Mouse (Mus musculus) ES-E14 (cell line): ENCODE results near the gene Ncoa7. TPM values are rescaled to one million over a fixed set of nuclear protein-coding genes. Genes with fewer than 3 reads are reported as not detected.
A peak's percentile ranks its signal among the peaks of the same experiment; 100 is the strongest.

ENCODE experiments used
- DNase-seq: peaks from one replicate; pipeline ENCODE4 v3.0.0-alpha.2; 2013; ENCODE audit warnings: low read depth, low spot score
- H3K27ac ChIP-seq: 2 replicates; pipeline ENCODE4 v1.5.1; 2012; ENCODE audit warnings: low read depth, mild to moderate bottlenecking, low read length, moderate library complexity, mixed read lengths; ENCODE audit not compliant: poor library complexity, insufficient read depth, severe bottlenecking
- H3K36me3 ChIP-seq: 2 replicates; pipeline ENCODE4 v1.6.1; 2012; ENCODE audit warnings: mild to moderate bottlenecking, low read length, moderate library complexity, mixed read lengths; ENCODE audit not compliant: control insufficient read depth, poor library complexity, insufficient read depth, severe bottlenecking
- H3K4me1 ChIP-seq, 2 experiments: fragments of 150-350 bp in 1 of 2; sonication (generic) in 1 of 2; 2 replicates each; pipeline ENCODE4 v1.6.1; 2012; ENCODE audit warnings: low read length in 2 of 2, mild to moderate bottlenecking in 1 of 2, mixed read lengths in 1 of 2; ENCODE audit not compliant: control insufficient read depth in 2 of 2, insufficient read depth in 2 of 2, poor library complexity in 1 of 2
- H3K4me3 ChIP-seq, 2 experiments: fragments of 150-350 bp in 1 of 2; sonication (generic) in 1 of 2; 2 replicates each; pipeline ENCODE4 v1.5.1; 2012; ENCODE audit warnings: low read length in 2 of 2, low read depth in 1 of 2, mild to moderate bottlenecking in 1 of 2, mixed read lengths in 1 of 2; ENCODE audit not compliant: insufficient read depth in 1 of 2, poor library complexity in 1 of 2, severe bottlenecking in 1 of 2
- H3K9ac ChIP-seq: 2 replicates; pipeline ENCODE4 v1.6.1; 2012; ENCODE audit warnings: low read depth, mild to moderate bottlenecking, low read length, mixed read lengths; ENCODE audit not compliant: poor library complexity, insufficient read depth, severe bottlenecking
- H3K9me3 ChIP-seq: fragments of 150-350 bp; sonication (generic); 2 replicates; pipeline ENCODE4 v1.6.1; 2012; ENCODE audit warnings: low read depth, mild to moderate bottlenecking, low read length; ENCODE audit not compliant: control insufficient read depth, insufficient read depth
- CHD2 ChIP-seq: IDR thresholded peaks from 2 replicates; pipeline ENCODE4 v1.6.1; 2014; ENCODE audit warnings: mild to moderate bottlenecking, low read depth, low read length, inconsistent platforms
- HCFC1 ChIP-seq: IDR thresholded peaks from 2 replicates; pipeline ENCODE4 v1.6.1; 2012; ENCODE audit warnings: low read length, inconsistent platforms, borderline replicate concordance; ENCODE audit not compliant: insufficient read depth
- MAFK ChIP-seq: IDR thresholded peaks from 2 replicates; pipeline ENCODE4 v1.6.1; 2014; ENCODE audit warnings: mild to moderate bottlenecking, low read depth, low read length, inconsistent platforms; ENCODE audit not compliant: insufficient read depth
- ZC3H11A ChIP-seq: IDR thresholded peaks from 2 replicates; pipeline ENCODE4 v1.6.1; 2012; ENCODE audit warnings: low read depth, mild to moderate bottlenecking, inconsistent platforms, low read length, borderline replicate concordance
- ZNF384 ChIP-seq: IDR thresholded peaks from 2 replicates; pipeline ENCODE4 v1.6.1; 2012; ENCODE audit warnings: low read depth, low read length, inconsistent platforms
- in situ Hi-C, 2 experiments: fragments of 600-800 bp; cut with MboI; formaldehyde crosslinking; loops; one replicate each; pipeline ENCODE4 v1.15.1; 2025; ENCODE audit warnings: low sequenced_read_pairs in 2 of 2, inconsistent platforms in 1 of 2; ENCODE audit not compliant: unreplicated experiment in 2 of 2
- total RNA-seq: library from RNA; depleted of rRNA; stranded (reverse); fragments of 300-350 nt; gene quantifications from 2 replicates; pipeline ENCODE4 v1.2.3, GENCODE M21; 2012

Ncoa7 gene
- total RNA-seq, 1 experiment = 8.7 TPM

DNA sequence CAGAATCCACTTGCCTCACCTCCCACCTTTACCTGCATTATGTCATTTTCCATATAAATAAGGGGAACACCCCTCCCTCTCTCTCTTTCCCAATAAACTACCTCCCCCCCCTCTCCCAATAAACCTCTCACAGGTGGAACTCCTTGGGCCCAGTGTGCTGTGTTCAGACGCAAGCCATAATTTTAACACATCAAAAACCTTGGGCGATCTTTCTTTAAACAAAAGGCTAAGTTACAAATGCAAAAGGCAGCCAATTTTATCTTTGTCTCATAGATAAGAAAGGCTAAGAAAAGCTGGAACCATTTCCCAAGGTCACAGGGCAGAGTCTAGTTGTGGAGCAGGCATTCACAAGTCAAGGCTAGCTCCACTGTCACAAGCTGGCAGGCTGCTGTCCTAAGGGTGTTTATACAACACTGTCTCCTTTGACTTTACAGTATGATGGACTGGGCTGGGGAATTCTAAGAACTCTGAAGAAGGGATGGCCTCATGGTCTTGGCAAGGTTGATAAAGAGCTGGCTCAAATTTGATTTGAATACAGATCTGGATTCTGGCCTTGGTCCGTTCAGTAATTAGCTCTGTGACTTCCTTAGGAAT lies 71.7 kb downstream of the Ncoa7 start:
- DNase-seq = no peak
- in situ Hi-C loops = no loop called here
- TF ChIP-seq CHD2 (no peak), MAFK (no peak), HCFC1 (no peak), ZC3H11A (no peak), ZNF384 (no peak)
- Histone ChIP-seq H3K27ac (peak overlapping the region; percentile 27; the same call in 1 of the 2 replicates), H3K4me1 (peaks cover 27 to 37% of the 10 kb centered on the region in 2 experiments), H3K36me3 (no peaks in the 10 kb centered on the region), H3K9ac (no peak overlapping the region), H3K9me3 (no peaks in the 10 kb centered on the region), H3K4me3 (no peak overlapping the region)

GRCm38 (mm10) chr10:30730791-30731190 lies 72.3 kb downstream of the Ncoa7 start:
- Histone ChIP-seq H3K27ac (peak overlapping the region; percentile 27; the same call in 1 of the 2 replicates), H3K9me3 (no peaks in the 10 kb centered on the region), H3K36me3 (no peaks in the 10 kb centered on the region), H3K4me3 (no peak overlapping the region), H3K4me1 (peaks cover 25 to 34% of the 10 kb centered on the region in 2 experiments), H3K9ac (no peak overlapping the region)
- DNase-seq = no peak
- in situ Hi-C loops = no loop called here
- TF ChIP-seq ZNF384 = no peak

DNA sequence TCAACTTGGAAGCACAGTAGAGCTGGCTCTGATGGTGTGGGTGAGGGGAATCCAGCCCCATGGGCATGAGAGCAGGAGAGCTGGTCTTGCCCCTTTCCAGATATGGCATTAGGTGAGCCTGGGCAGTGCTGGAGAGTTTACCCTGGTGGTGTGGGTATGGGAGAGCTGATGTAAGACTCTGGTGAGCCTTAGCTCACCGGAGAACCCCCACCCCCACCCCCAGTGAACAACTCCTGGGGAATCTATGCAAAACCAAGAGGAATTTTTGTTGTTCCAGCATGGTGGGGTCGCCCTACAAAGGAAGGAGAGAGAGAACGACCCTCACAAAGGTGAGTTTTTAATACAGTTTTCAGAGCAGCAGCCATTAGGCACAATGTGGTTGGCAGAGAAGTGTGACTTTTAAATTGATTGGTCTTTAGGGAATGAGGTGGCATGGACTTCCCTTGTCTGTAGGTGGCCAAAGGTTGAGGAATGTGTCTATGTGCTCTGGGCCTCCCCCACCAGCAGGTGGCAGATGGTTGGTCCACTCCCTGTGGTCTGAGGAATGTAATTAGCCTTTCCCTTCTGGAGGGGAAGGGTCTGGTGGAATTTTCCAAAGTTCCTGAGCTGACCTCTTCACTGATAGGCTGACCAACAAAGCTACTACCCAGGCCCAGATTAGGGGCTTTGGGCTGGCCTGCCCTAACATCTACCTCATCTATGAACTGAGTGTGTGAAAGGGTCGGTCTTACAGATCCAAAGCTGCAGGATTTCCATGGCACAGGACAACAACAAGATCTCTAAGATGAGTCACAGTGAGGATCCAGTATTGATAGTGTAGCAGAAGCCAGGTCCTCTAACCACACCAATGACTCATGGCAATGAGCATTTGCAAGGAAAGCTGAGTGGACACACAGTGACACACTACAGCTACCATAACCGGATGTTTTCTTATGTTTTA lies 73.7 kb downstream of the Ncoa7 start:
- Histone ChIP-seq H3K9me3 (no peaks in the 10 kb centered on the region), H3K27ac (peak overlapping the region; percentile 37), H3K9ac (no peak overlapping the region), H3K4me3 (no peak overlapping the region), H3K36me3 (no peaks in the 10 kb centered on the region), H3K4me1 (peaks cover 22 to 34% of the 10 kb centered on the region in 2 experiments)
- DNase-seq = no peak
- in situ Hi-C loops = no loop called here
- 0 out of 2 replicates have a peak, but pooled peaks have one; percentile 12 for TF ChIP-seq MAFK
- no peak for TF ChIP-seq ZNF384
- TF ChIP-seq ZC3H11A = 0 out of 2 replicates have a peak, but pooled peaks have one; percentile 1
- no peak for TF ChIP-seq HCFC1
- TF ChIP-seq CHD2 = 0 out of 2 replicates have a peak, but pooled peaks have one; percentile 53

- in situ Hi-C loops = no loop called here
- Histone ChIP-seq H3K4me3 (no peak overlapping the region), H3K9me3 (no peaks in the 10 kb centered on the region), H3K4me1 (peaks cover 3 to 15% of the 10 kb centered on the region in 2 experiments; a peak in 3 of 4 replicates), H3K9ac (no peak overlapping the region), H3K27ac (no peak overlapping the region), H3K36me3 (peaks cover 4% of the 10 kb centered on the region; the same call in 1 of the 2 replicates)
- no peak for TF ChIP-seq MAFK
- no peak for TF ChIP-seq ZC3H11A
- TF ChIP-seq ZNF384 = no peak
- no peak for TF ChIP-seq HCFC1
- TF ChIP-seq CHD2 = no peak
- no peak for DNase-seq
Measured at GRCm38 (mm10) chr10:30723014-30723413, 80.1 kb downstream of the Ncoa7 start.
